Mouse (Mus musculus): ENCODE measurements around the gene Cd68. TPM values are rescaled to one million over a fixed set of nuclear protein-coding genes. Genes with fewer than 3 reads are reported as not detected.
"Not testable (repeated sequence)": the region's sequence is repeated elsewhere in the genome, so short reads cannot be mapped to it uniquely, and the experiment has no call there.

Cd68 gene
- polyA plus RNA-seq, 1 experiment from 2014 or later: 7.3 TPM

DNA sequence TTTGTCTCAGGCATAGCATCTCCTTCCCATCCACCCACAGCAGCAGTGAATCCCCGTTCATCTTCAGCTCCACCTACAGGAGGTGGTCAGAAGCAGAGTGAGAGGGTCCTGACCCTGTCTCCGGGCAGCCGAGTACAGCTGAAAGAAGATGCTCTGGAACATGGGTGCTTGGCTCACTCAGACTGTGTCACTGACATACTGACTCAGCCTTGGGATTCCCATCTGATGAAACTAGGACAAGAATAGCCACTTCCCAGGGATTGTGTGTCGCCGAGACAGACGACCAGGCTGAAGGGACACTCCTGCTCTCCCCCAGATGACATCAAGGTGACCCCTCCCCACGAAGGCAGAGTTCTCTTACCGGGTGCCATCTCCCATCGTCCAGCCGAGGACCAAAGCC is 49.2 kb downstream of the Cd68 start:
- Histone ChIP-seq H3K9ac (replicated peaks) (peak overlapping the region; percentile 3), H3K4me2 (replicated peaks) (no peak overlapping the region), H3K4me1 (replicated peaks) (peaks cover 10% of the 10 kb centered on the region), H3K4me3 (replicated peaks) (no peak overlapping the region), H3K9me3 (no peaks in the 10 kb centered on the region), H3K36me3 (no peaks in the 10 kb centered on the region), H3K27me3 (no peaks in the 10 kb centered on the region), H3K27ac (no peak overlapping the region)
- ATAC-seq: no peak
- 50% methylated on average over 10 of the region's 10 CpGs for WGBS

DNA sequence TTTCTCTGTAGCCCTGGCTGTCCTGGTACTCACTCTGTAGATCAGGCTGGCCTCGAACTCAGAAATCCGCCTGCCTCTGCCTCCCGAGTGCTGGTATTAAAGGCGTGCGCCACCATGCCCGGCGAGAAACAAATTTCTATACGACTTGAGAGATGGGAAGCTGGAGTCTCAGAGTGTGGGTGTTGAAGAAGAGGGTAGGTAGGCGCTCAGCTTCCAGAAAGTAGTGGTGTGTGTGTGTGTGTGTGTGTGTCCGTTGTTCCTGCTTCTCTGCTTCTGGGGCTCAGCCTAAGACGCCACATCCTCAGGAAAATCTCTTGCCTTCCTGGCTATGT is 51.7 kb downstream of the Cd68 start:
- not testable (repeated sequence) for H3K4me3 ChIP-seq (replicated peaks); H3K27me3 ChIP-seq; H3K4me2 ChIP-seq (replicated peaks); ATAC-seq; H3K27ac ChIP-seq; H3K9me3 ChIP-seq; H3K9ac ChIP-seq (replicated peaks); H3K4me1 ChIP-seq (replicated peaks); H3K36me3 ChIP-seq
- WGBS: 56% methylated on average over 11 of the region's 11 CpGs

MicroRNA genes within 50 kb of the gene (microRNA counts, 519-probe panel; counts per million panel counts)
- microRNA mmu-miR-1934: 110 counts per million, percentile 56 among the panel's probes with 10 or more counts
- 2,580 counts per million, percentile 63 among the panel's probes with 10 or more counts for microRNA mmu-miR-467f

Small RNA genes within 50 kb of the gene (microRNA-seq; reads per million reads assigned to microRNA genes)
- gene Mir1934 (4.5 reads per million, percentile 18 among the genes with 10 or more reads in this experiment), gene Mir467f (not detected)

Other genes with a start within 250 kb of the Cd68 start
- 2.2 and 2.7 TPM in 2 replicates for gene Dnah2, start 117.0 kb downstream of the Cd68 start, polyA plus RNA-seq (2015; fragmentation: Nextera tagmentation; extraction: Ambion mirVana)
- 95.0 and 130 TPM in 2 replicates for gene Efnb3, start 105.9 kb downstream of the Cd68 start, polyA plus RNA-seq (2015; fragmentation: Nextera tagmentation; extraction: Ambion mirVana)
- 24.5 and 26.9 TPM in 2 replicates for gene Wrap53, start 85.9 kb downstream of the Cd68 start, polyA plus RNA-seq (2015; fragmentation: Nextera tagmentation; extraction: Ambion mirVana)
- gene Trp53, start 85.8 kb downstream of the Cd68 start, polyA plus RNA-seq (2015; fragmentation: Nextera tagmentation; extraction: Ambion mirVana): 84.2 and 93.4 TPM in 2 replicates
- gene Atp1b2, start 60.2 kb downstream of the Cd68 start, polyA plus RNA-seq (2015; fragmentation: Nextera tagmentation; extraction: Ambion mirVana): 23.2 and 24.3 TPM in 2 replicates
- not detected in 2 replicates for gene Shbg, start 48.2 kb downstream of the Cd68 start, polyA plus RNA-seq (2015; fragmentation: Nextera tagmentation; extraction: Ambion mirVana)
- gene Sat2, start 44.1 kb downstream of the Cd68 start, polyA plus RNA-seq (2015; fragmentation: Nextera tagmentation; extraction: Ambion mirVana): 25.1 and 28.5 TPM in 2 replicates
- gene Fxr2, start 33.2 kb downstream of the Cd68 start, polyA plus RNA-seq (2015; fragmentation: Nextera tagmentation; extraction: Ambion mirVana): 40.5 and 52.4 TPM in 2 replicates
- gene Sox15, start 10.8 kb downstream of the Cd68 start, polyA plus RNA-seq (2015; fragmentation: Nextera tagmentation; extraction: Ambion mirVana): 0.31 TPM in 1 of 2 replicates, not detected in the other
- 103 and 104 TPM in 2 replicates for gene Mpdu1, start 3.5 kb downstream of the Cd68 start, polyA plus RNA-seq (2015; fragmentation: Nextera tagmentation; extraction: Ambion mirVana)
- gene Eif4a1, start 6.3 kb upstream of the Cd68 start, polyA plus RNA-seq (2015; fragmentation: Nextera tagmentation; extraction: Ambion mirVana): 581 and 595 TPM in 2 replicates
- 101 and 103 TPM in 2 replicates for gene Senp3, start 15.9 kb upstream of the Cd68 start, polyA plus RNA-seq (2015; fragmentation: Nextera tagmentation; extraction: Ambion mirVana)
- 0.36 TPM in 1 of 2 replicates, not detected in the other for gene Tnfsf13, start 19.6 kb upstream of the Cd68 start, polyA plus RNA-seq (2015; fragmentation: Nextera tagmentation; extraction: Ambion mirVana)
- 0.98 and 1.2 TPM in 2 replicates for gene Tnfsf12, start 29.7 kb upstream of the Cd68 start, polyA plus RNA-seq (2015; fragmentation: Nextera tagmentation; extraction: Ambion mirVana)
- gene Tnfsfm13, start 29.9 kb upstream of the Cd68 start, polyA plus RNA-seq (2015; fragmentation: Nextera tagmentation; extraction: Ambion mirVana): 0.64 and 1.2 TPM in 2 replicates
- gene Polr2a, start 92.5 kb upstream of the Cd68 start, polyA plus RNA-seq (2015; fragmentation: Nextera tagmentation; extraction: Ambion mirVana): 22.7 and 24.9 TPM in 2 replicates
- 0.31 TPM in 1 of 2 replicates, not detected in the other for gene Slc35g3, start 95.8 kb upstream of the Cd68 start, polyA plus RNA-seq (2015; fragmentation: Nextera tagmentation; extraction: Ambion mirVana)
- gene Zbtb4, start 99.8 kb upstream of the Cd68 start, polyA plus RNA-seq (2015; fragmentation: Nextera tagmentation; extraction: Ambion mirVana): 2.9 and 3.2 TPM in 2 replicates
- 0.83 and 0.85 TPM in 2 replicates for gene Chrnb1, start 129.8 kb upstream of the Cd68 start, polyA plus RNA-seq (2015; fragmentation: Nextera tagmentation; extraction: Ambion mirVana)
- 3.4 and 4.4 TPM in 2 replicates for gene Fgf11, start 135.7 kb upstream of the Cd68 start, polyA plus RNA-seq (2015; fragmentation: Nextera tagmentation; extraction: Ambion mirVana)
- 0.44 and 0.52 TPM in 2 replicates for gene Tmem102, start 139.5 kb upstream of the Cd68 start, polyA plus RNA-seq (2015; fragmentation: Nextera tagmentation; extraction: Ambion mirVana)
- not detected in 2 replicates for gene Gm39566, start 149.1 kb upstream of the Cd68 start, polyA plus RNA-seq (2015; fragmentation: Nextera tagmentation; extraction: Ambion mirVana)
- gene Spem2, start 152.3 kb upstream of the Cd68 start, polyA plus RNA-seq (2015; fragmentation: Nextera tagmentation; extraction: Ambion mirVana): not detected in 2 replicates
- gene Spem1, start 156.0 kb upstream of the Cd68 start, polyA plus RNA-seq (2015; fragmentation: Nextera tagmentation; extraction: Ambion mirVana): 0.51 and 0.64 TPM in 2 replicates
- 20.5 and 21.3 TPM in 2 replicates for gene Nlgn2, start 171.6 kb upstream of the Cd68 start, polyA plus RNA-seq (2015; fragmentation: Nextera tagmentation; extraction: Ambion mirVana)
- 329 and 331 TPM in 2 replicates for gene Tmem256, start 172.4 kb upstream of the Cd68 start, polyA plus RNA-seq (2015; fragmentation: Nextera tagmentation; extraction: Ambion mirVana)
- 55.0 and 56.3 TPM in 2 replicates for gene Plscr3, start 180.2 kb upstream of the Cd68 start, polyA plus RNA-seq (2015; fragmentation: Nextera tagmentation; extraction: Ambion mirVana)
- gene Tnk1, start 192.6 kb upstream of the Cd68 start, polyA plus RNA-seq (2015; fragmentation: Nextera tagmentation; extraction: Ambion mirVana): 0.27 and 0.31 TPM in 2 replicates
- not detected in 2 replicates for gene Tmem95, start 211.9 kb upstream of the Cd68 start, polyA plus RNA-seq (2015; fragmentation: Nextera tagmentation; extraction: Ambion mirVana)
- gene Kctd11, start 215.3 kb upstream of the Cd68 start, polyA plus RNA-seq (2015; fragmentation: Nextera tagmentation; extraction: Ambion mirVana): 1.3 and 1.7 TPM in 2 replicates
- gene Acap1, start 229.4 kb upstream of the Cd68 start, polyA plus RNA-seq (2015; fragmentation: Nextera tagmentation; extraction: Ambion mirVana): 0.37 and 0.48 TPM in 2 replicates
- gene 2810408A11Rik, start 234.8 kb upstream of the Cd68 start, polyA plus RNA-seq (2015; fragmentation: Nextera tagmentation; extraction: Ambion mirVana): 16.1 and 17.1 TPM in 2 replicates
- gene Neurl4, start 234.9 kb upstream of the Cd68 start, polyA plus RNA-seq (2015; fragmentation: Nextera tagmentation; extraction: Ambion mirVana): 18.6 and 19.8 TPM in 2 replicates
- gene Gps2, start 247.7 kb upstream of the Cd68 start, polyA plus RNA-seq (2015; fragmentation: Nextera tagmentation; extraction: Ambion mirVana): 81.9 and 87.0 TPM in 2 replicates

All from midbrain, embryonic 13.5 days (tissue).